ENCODE assay signal across 28 mouse cellular contexts in the genomic region with DNA sequence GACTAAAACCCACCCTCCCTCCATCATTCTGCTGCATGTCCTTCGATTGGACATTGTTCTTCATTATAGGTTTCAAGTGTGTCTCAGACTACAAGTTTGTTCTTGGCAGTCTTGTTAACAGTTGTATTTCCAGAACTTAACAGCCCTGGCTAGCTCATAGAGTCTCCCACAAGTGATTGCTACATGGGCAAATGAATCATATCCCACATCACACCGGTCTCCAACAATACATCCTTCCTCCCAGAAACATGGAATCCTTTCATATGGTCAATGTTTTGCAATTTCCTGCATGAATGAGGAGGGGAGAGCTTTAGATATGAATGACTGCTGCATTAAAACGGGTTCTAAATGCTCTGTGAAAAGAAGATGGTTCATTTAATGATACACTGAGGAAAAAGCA.
A peak's percentile ranks its signal among the peaks of the same experiment; 100 is the strongest.
DNase-seq lines count a peak whose midpoint lies in the region; ATAC-seq and TF ChIP-seq lines count a peak whose summit lies in the region.
"Had no signal": no experiment of that assay in that cellular context is flagged by ENCODE, and none has a peak within 500 bp of the region (broad histone marks: within the 10 kb centered on the region; RNA-seq: fewer than 3 reads in every experiment).

No protein-coding gene starts in this region.

- H3K36me3 ChIP-seq in myocyte (ENCODE audit: control insufficient read depth, insufficient read depth), result no peaks in the 10 kb centered on the region
- H3K36me3 ChIP-seq: embryonic facial prominence, embryonic 10.5 days; embryonic facial prominence, embryonic 13.5 days; heart, embryonic 10.5 days; heart, embryonic 13.5 days had no signal

- H3K4me2 ChIP-seq in myocyte (ENCODE audit: low read depth), result no peak overlapping the region
- H3K4me2 ChIP-seq: embryonic facial prominence, embryonic 13.5 days; heart, embryonic 13.5 days; hindbrain, embryonic 14.5 days had no signal

- no peak for TF ChIP-seq CTCF in bone marrow macrophage, adult 2 months (IDR thresholded peaks at IDR 0.05; ENCODE audit: low read depth, low read length)

- peak overlapping the region; percentile 21; the same call in 1 of the 2 replicates for H3K27ac ChIP-seq in bone marrow macrophage, adult 2 months (ENCODE audit: insufficient read depth, low read depth, low read length)
- H3K27ac ChIP-seq: embryonic facial prominence, embryonic 10.5 days; embryonic facial prominence, embryonic 13.5 days; gastrocnemius, adult 2 months; heart, adult 2 months; heart, embryonic 10.5 days; heart, embryonic 13.5 days; hindbrain, embryonic 14.5 days had no signal

- peak; percentile 64 for ATAC-seq in granulocyte monocyte progenitor cell, adult 5-6 weeks (replicated peaks; ENCODE audit: poor library complexity, severe bottlenecking)
- ATAC-seq: activated CD4-positive, CD25-positive, alpha-beta regulatory T cell, adult 4 months; CD4-positive, CD25-positive, alpha-beta regulatory T cell, adult 4 months; forebrain, embryonic 14.5 days; forebrain, postnatal 0 days had no signal

- no peaks in the 10 kb centered on the region for H3K79me2 ChIP-seq in myocyte (ENCODE audit: control insufficient read depth, insufficient read depth)

- H3ac ChIP-seq in myocyte (ENCODE audit: control insufficient read depth, insufficient read length), result no peak overlapping the region

- TF ChIP-seq POLR2A in bone marrow macrophage, adult 2 months (IDR thresholded peaks at IDR 0.05; ENCODE audit: borderline replicate concordance, low read depth, low read length), result no peak
- no peak for TF ChIP-seq POLR2A in myocyte (IDR thresholded peaks at IDR 0.05; ENCODE audit: insufficient read length, low read depth)

- no peaks in the 10 kb centered on the region for H3K27me3 ChIP-seq in myocyte (ENCODE audit: control insufficient read depth, insufficient read depth, insufficient read length)
- H3K27me3 ChIP-seq: embryonic facial prominence, embryonic 13.5 days; heart, embryonic 13.5 days had no signal

- peaks cover 20% of the 10 kb centered on the region for H3K4me1 ChIP-seq in bone marrow macrophage, adult 2 months (ENCODE audit: control insufficient read depth, insufficient read depth, low read length)

- H3K4me3 ChIP-seq in bone marrow macrophage, adult 2 months (ENCODE audit: insufficient read depth, low read length), result no peak overlapping the region
- no peak overlapping the region for H3K4me3 ChIP-seq in myocyte
- H3K4me3 ChIP-seq: embryonic facial prominence, embryonic 10.5 days; embryonic facial prominence, embryonic 13.5 days; gastrocnemius, adult 2 months; heart, adult 2 months; heart, embryonic 10.5 days; heart, embryonic 13.5 days had no signal

- peak; percentile 63 for DNase-seq in 3T3-L1 (ENCODE audit: low read depth, low spot score)
- DNase-seq in retina, embryonic 14.5 days (ENCODE audit: low spot score), result no peak
- DNase-seq in urinary bladder, postnatal 14 days (ENCODE audit: low spot score), result no peak
- DNase-seq in c-Kit-positive CD71-positive TER-119-positive erythroid progenitor cells, embryonic 14.5 days (ENCODE audit: low spot score), result no peak
- DNase-seq: adrenal gland, adult 8-10 months; adrenal gland, postnatal 36 days; cerebellum, adult 11-12 months; cerebellum, adult 8-10 months; cerebellum, postnatal 10 days; cerebellum, postnatal 36 days; embryo, embryonic 11 days; forebrain, postnatal 0 days; gastrocnemius, adult 2 months; gastrocnemius, postnatal 14 days; heart, adult 2 months; heart, postnatal 14 days; heart, postnatal 4 days had no signal

TF ChIP-seq in myocyte, 11 proteins besides CTCF, POLR2A, EP300 and RAD21:
- TF ChIP-seq POLR2AphosphoS2 (IDR thresholded peaks at IDR 0.05; ENCODE audit: insufficient read length, low read depth) (no peak), CEBPB (IDR thresholded peaks at IDR 0.05; ENCODE audit: insufficient read depth, poor library complexity, severe bottlenecking) (peak; percentile 40; the same call in 1 of the 2 replicates)
